Mouse (Mus musculus) gastrocnemius, postnatal 10 days (tissue): ENCODE measurements at regions not wholly inside any gene's neighbourhood (a gene's known extent, or its start where the extent isn't known, plus 50 kb on each side); places are given as distances from the start of the nearest gene placed in this dataset.
A peak's percentile ranks its signal among the peaks of the same experiment; 100 is the strongest.

Experiments
- DNase-seq: peaks from one replicate; pipeline ENCODE4 v3.0.0; 2021; ENCODE audit warnings: mixed read lengths

- peak; percentile 17 for DNase-seq
Observed at GRCm38 (mm10) chr12:27060899-27061762, 281.2 kb downstream of the Sox11 start.

- peak; percentile 44 for DNase-seq
Observed at GRCm38 (mm10) chr12:27059885-27060284, 282.5 kb downstream of the Sox11 start.

GRCm38 (mm10) chr12:27054411-27054810 lies 288.0 kb downstream of the Sox11 start:
- DNase-seq = no peak

- no peak for DNase-seq
Observed at GRCm38 (mm10) chr12:27037922-27038321, 304.5 kb downstream of the Sox11 start.

GRCm38 (mm10) chr12:27019751-27020150 lies 322.6 kb downstream of the Sox11 start:
- peak; percentile 5 for DNase-seq

- DNase-seq = no peak
Observed at GRCm38 (mm10) chr12:27018366-27018765, 324.0 kb downstream of the Sox11 start.

- DNase-seq = no peak
Observed at GRCm38 (mm10) chr12:26999287-26999686, 343.1 kb downstream of the Sox11 start.

GRCm38 (mm10) chr12:26976284-26977065 lies 365.9 kb downstream of the Sox11 start:
- no peak for DNase-seq

- no peak for DNase-seq
Observed at GRCm38 (mm10) chr12:26972495-26973113, 369.8 kb downstream of the Sox11 start.

- no peak for DNase-seq
Observed at GRCm38 (mm10) chr12:26967018-26967737, 375.2 kb downstream of the Sox11 start.

- no peak for DNase-seq
Observed at GRCm38 (mm10) chr12:26963917-26964316, 378.5 kb downstream of the Sox11 start.

GRCm38 (mm10) chr12:26939831-26940230 lies 402.5 kb downstream of the Sox11 start:
- DNase-seq = no peak

- DNase-seq = no peak
Observed at GRCm38 (mm10) chr12:26937836-26938235, 404.5 kb downstream of the Sox11 start.

- no peak for DNase-seq
Observed at GRCm38 (mm10) chr12:26936696-26937458, 405.5 kb downstream of the Sox11 start.

- DNase-seq = no peak
Observed at GRCm38 (mm10) chr12:26930155-26930867, 412.1 kb downstream of the Sox11 start.

- DNase-seq = no peak
Observed at GRCm38 (mm10) chr12:26906126-26906525, 436.2 kb downstream of the Sox11 start.

- DNase-seq = no peak
Observed at GRCm38 (mm10) chr12:26903894-26904272, 434.9 kb downstream of the Cmpk2 start.

- peak; percentile 7 for DNase-seq
Observed at GRCm38 (mm10) chr12:26903073-26903893, 434.3 kb downstream of the Cmpk2 start.

- DNase-seq = no peak
Observed at GRCm38 (mm10) chr12:26891190-26891589, 422.2 kb downstream of the Cmpk2 start.

- DNase-seq = peak; percentile 6
Observed at GRCm38 (mm10) chr12:26886635-26887014, 417.6 kb downstream of the Cmpk2 start.
